Mouse (Mus musculus): ENCODE measurements around the gene Elfn2.

Gene Elfn2

GRCm38 (mm10) chr15:78681781-78682180 is 36.8 kb downstream of the Elfn2 start:
- DNase-seq (ENCODE audit: low spot score): peak; percentile 95

GRCm38 (mm10) chr15:78681301-78681700 is 37.3 kb downstream of the Elfn2 start:
- peak; percentile 79 for DNase-seq (ENCODE audit: low spot score)

- peak; percentile 72 for DNase-seq (ENCODE audit: low spot score)
These were observed 38.3 kb downstream of the Elfn2 start for GRCm38 (mm10) chr15:78680291-78680690.

- no peak for DNase-seq (ENCODE audit: low spot score)
These were observed 40.9 kb downstream of the Elfn2 start for GRCm38 (mm10) chr15:78677708-78678107.

- DNase-seq (ENCODE audit: low spot score): no peak
These were observed 41.6 kb downstream of the Elfn2 start for GRCm38 (mm10) chr15:78677015-78677414.

GRCm38 (mm10) chr15:78674912-78675412 is 43.6 kb downstream of the Elfn2 start:
- no peak for DNase-seq (ENCODE audit: low spot score)

- no peak for DNase-seq (ENCODE audit: low spot score)
These were observed 45.1 kb downstream of the Elfn2 start for GRCm38 (mm10) chr15:78673436-78673835.

GRCm38 (mm10) chr15:78670341-78670740 is 48.2 kb downstream of the Elfn2 start:
- peak; percentile 97 for DNase-seq (ENCODE audit: low spot score)

GRCm38 (mm10) chr15:78669221-78669871 is 49.2 kb downstream of the Elfn2 start:
- peak; percentile 81 for DNase-seq (ENCODE audit: low spot score)

GRCm38 (mm10) chr15:78664268-78664667 is 54.3 kb downstream of the Elfn2 start:
- no peak for DNase-seq (ENCODE audit: low spot score)

GRCm38 (mm10) chr15:78651169-78651568 is 67.4 kb downstream of the Elfn2 start:
- no peak for DNase-seq (ENCODE audit: low spot score)

GRCm38 (mm10) chr15:78647746-78648145 is 70.8 kb downstream of the Elfn2 start:
- peak; percentile 69 for DNase-seq (ENCODE audit: low spot score)

- DNase-seq (ENCODE audit: low spot score): no peak
These were observed 74.0 kb downstream of the Elfn2 start for GRCm38 (mm10) chr15:78644606-78645005.

GRCm38 (mm10) chr15:78643633-78644032 is 74.9 kb downstream of the Elfn2 start:
- no peak for DNase-seq (ENCODE audit: low spot score)

GRCm38 (mm10) chr15:78635231-78635630 is 83.3 kb downstream of the Elfn2 start:
- no peak for DNase-seq (ENCODE audit: low spot score)

- DNase-seq (ENCODE audit: low spot score): peak; percentile 84
These were observed 84.4 kb downstream of the Elfn2 start for GRCm38 (mm10) chr15:78634095-78634737.

GRCm38 (mm10) chr15:78633413-78633812 is 85.2 kb downstream of the Elfn2 start:
- DNase-seq (ENCODE audit: low spot score): no peak

- no peak for DNase-seq (ENCODE audit: low spot score)
These were observed 86.2 kb downstream of the Elfn2 start for GRCm38 (mm10) chr15:78632387-78632786.

GRCm38 (mm10) chr15:78626285-78626684 is 92.3 kb downstream of the Elfn2 start:
- no peak for DNase-seq (ENCODE audit: low spot score)

- DNase-seq (ENCODE audit: low spot score): no peak
These were observed 93.6 kb downstream of the Elfn2 start for GRCm38 (mm10) chr15:78624961-78625360.

GRCm38 (mm10) chr15:78624431-78624950 is 94.1 kb downstream of the Elfn2 start:
- DNase-seq (ENCODE audit: low spot score): peak; percentile 100

- DNase-seq (ENCODE audit: low spot score): peak; percentile 88
These were observed 95.1 kb downstream of the Elfn2 start for GRCm38 (mm10) chr15:78623426-78623825.

Data from MN1 (cell line).